In genomic region chr11:115147813-115148212, GRCm38 (mm10) we compare ENCODE assay signal across 16 mouse cellular contexts. TPM values are rescaled to one million over a fixed set of nuclear protein-coding genes. Genes with fewer than 3 reads are reported as not detected.
"Had no signal": no experiment of that assay in that cellular context is flagged by ENCODE, and none has a peak within 500 bp of the region (broad histone marks: within the 10 kb centered on the region; RNA-seq: fewer than 3 reads in every experiment).

No protein-coding gene starts in this region.

- H3K27me3 ChIP-seq: stomach, embryonic 15.5 days had no signal

- DNase-seq: retina, postnatal 1 day; right cerebral cortex, adult 18-20 months; right cerebral cortex, postnatal 14 days; right cerebral cortex, postnatal 25 days; right cerebral cortex, postnatal 4 days; spleen, adult 18-20 months; thymus, adult 18-20 months; thymus, adult 2 months; thymus, postnatal 14 days; thymus, postnatal 25 days; thymus, postnatal 36 days; thymus, postnatal 4 days had no signal

- H3K36me3 ChIP-seq: neural tube, embryonic 13.5 days; neural tube, embryonic 15.5 days; stomach, embryonic 15.5 days had no signal

- H3K4me2 ChIP-seq: neural tube, embryonic 13.5 days; neural tube, embryonic 15.5 days; stomach, embryonic 15.5 days had no signal

- H3K4me3 ChIP-seq: neural tube, embryonic 13.5 days; neural tube, embryonic 15.5 days; stomach, embryonic 15.5 days had no signal

RNA-seq across cellular contexts. Expression of gene Rab37, which starts 56.6 kb away (rescaled TPM):
- polyA plus RNA-seq: testis, adult 2 months had no signal
